Mouse (Mus musculus) heart, embryonic 11.5 days (tissue): ENCODE data around the gene Myzap. TPM values are rescaled to one million over a fixed set of nuclear protein-coding genes. Genes with fewer than 3 reads are reported as not detected.
"Not testable (repeated sequence)": the region's sequence is repeated elsewhere in the genome, so short reads cannot be mapped to it uniquely, and the experiment has no call there.

Source experiments
- ATAC-seq: fragments of 200-750 bp; cut with Nextera tagmentation; replicated peaks from 2 replicates; pipeline ENCODE4 v1.8.0; 2017; ENCODE audit warnings: moderate library complexity; ENCODE audit not compliant: insufficient number of reproducible peaks, low FRiP score, low TSS enrichment
- H3K27ac ChIP-seq: fragments of 300-500 bp; sonication (generic); 2 replicates; pipeline ENCODE4 v1.5.1; 2014; ENCODE audit warnings: mild to moderate bottlenecking, low read depth, low read length
- H3K27me3 ChIP-seq: fragments of 300-500 bp; sonication (generic); 2 replicates; pipeline ENCODE4 v1.6.1; 2014; ENCODE audit warnings: mild to moderate bottlenecking, low read length, mixed read lengths; ENCODE audit not compliant: control insufficient read depth, insufficient read depth
- H3K36me3 ChIP-seq: fragments of 300-500 bp; sonication (generic); 2 replicates; pipeline ENCODE4 v1.6.1; 2014; ENCODE audit warnings: mild to moderate bottlenecking, low read length, moderate library complexity, mixed read lengths; ENCODE audit not compliant: control insufficient read depth, insufficient read depth
- H3K4me1 ChIP-seq: fragments of 300-500 bp; sonication (generic); 2 replicates; pipeline ENCODE4 v1.6.1; 2014; ENCODE audit warnings: low read length; ENCODE audit not compliant: control insufficient read depth, insufficient read depth
- H3K4me2 ChIP-seq: fragments of 300-500 bp; sonication (generic); 2 replicates; pipeline ENCODE4 v1.6.1; 2014; ENCODE audit warnings: mild to moderate bottlenecking, moderate library complexity
- H3K4me3 ChIP-seq: fragments of 300-500 bp; sonication (generic); 2 replicates; pipeline ENCODE4 v1.5.1; 2014; ENCODE audit warnings: low read depth, low read length
- H3K9ac ChIP-seq: fragments of 300-500 bp; sonication (generic); 2 replicates; pipeline ENCODE4 v1.6.1; 2014; ENCODE audit warnings: mild to moderate bottlenecking, low read depth, low read length, moderate library complexity
- H3K9me3 ChIP-seq: fragments of 300-500 bp; sonication (generic); replicated peaks from 2 replicates; pipeline ENCODE4 v1.6.1; 2016; ENCODE audit warnings: low read length; ENCODE audit not compliant: control insufficient read depth
- WGBS: fragments of 180-500 bp; shearing (Covaris S2); extraction: QIAGEN DNeasy Blood & Tissue Kit; methylation state at CpG from one replicate; pipeline ENCODE4 v1.1.7; 2014; ENCODE audit not compliant: insufficient replicate concordance; 5-methylcytosine and 5-hydroxymethylcytosine counted together
- polyA plus RNA-seq: library from polyadenylated mRNA; unstranded; fragments of >200 nt; fragmentation: Nextera tagmentation; extraction: Ambion mirVana; gene quantifications from 2 replicates; pipeline ENCODE4 v1.2.1, GENCODE M21; 2014

Gene Myzap
- polyA plus RNA-seq, 1 experiment from 2014 or later: 51.3 TPM

DNA sequence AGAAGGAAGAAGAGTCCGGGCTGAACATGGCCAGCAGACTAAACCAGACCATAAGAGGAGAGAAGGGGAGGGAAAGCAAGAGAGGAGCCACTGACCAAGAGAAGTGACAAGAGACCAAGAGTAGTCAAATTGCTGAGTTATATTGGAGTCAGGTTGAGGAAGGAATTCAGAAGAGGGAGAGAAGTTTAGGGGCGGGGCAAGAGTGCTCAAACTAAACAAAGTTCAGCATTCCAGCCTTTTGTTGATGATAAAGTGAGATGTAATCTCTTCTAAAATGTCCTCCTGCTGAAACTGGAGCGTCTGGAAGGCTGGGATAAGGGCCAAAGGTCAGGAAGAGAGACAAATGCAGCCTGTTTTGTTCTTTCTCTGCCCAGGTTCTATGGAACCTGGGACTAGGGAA is 102.1 kb downstream of the Myzap start:
- no peak for ATAC-seq
- Histone ChIP-seq H3K27me3 (no peaks in the 10 kb centered on the region), H3K27ac (no peak overlapping the region), H3K36me3 (no peaks in the 10 kb centered on the region), H3K9me3 (no peaks in the 10 kb centered on the region), H3K4me1 (no peaks in the 10 kb centered on the region), H3K9ac (no peak overlapping the region), H3K4me2 (no peak overlapping the region), H3K4me3 (no peak overlapping the region)
- 39% methylated on average over 3 of the region's 3 CpGs for whole genome bisulfite sequencing

DNA sequence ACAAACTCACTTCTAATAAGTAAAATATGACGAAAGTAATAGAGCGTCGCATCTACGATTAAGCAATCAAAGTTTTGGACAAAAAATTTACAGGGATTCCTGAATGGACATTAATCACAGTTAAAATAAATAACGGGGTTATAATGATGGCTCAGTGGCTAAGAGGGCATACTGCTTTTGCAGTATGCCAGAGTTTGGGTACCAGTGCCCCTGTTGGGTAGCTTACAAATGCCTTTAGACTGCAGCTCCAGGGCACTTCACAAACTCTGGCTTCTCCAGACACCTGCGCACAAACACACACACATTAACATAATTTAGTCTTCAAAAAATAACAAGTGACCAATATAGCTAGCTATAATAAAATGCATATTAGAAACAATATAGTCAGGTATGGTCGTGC is 106.0 kb downstream of the Myzap start:
- H3K4me1 ChIP-seq: no peaks in the 10 kb centered on the region
- WGBS: 44% methylated on average over 7 of the region's 7 CpGs
- no peaks in the 10 kb centered on the region for H3K9me3 ChIP-seq
- peak overlapping the region; percentile 79 for H3K4me3 ChIP-seq
- H3K36me3 ChIP-seq: peaks cover 20% of the 10 kb centered on the region
- H3K27me3 ChIP-seq: no peaks in the 10 kb centered on the region
- peak overlapping the region; percentile 95; the same call in 1 of the 2 replicates for H3K27ac ChIP-seq
- H3K4me2 ChIP-seq: peak overlapping the region; percentile 31; the same call in 1 of the 2 replicates
- no peak for ATAC-seq
- no peak overlapping the region; the same call in 1 of the 2 replicates for H3K9ac ChIP-seq

DNA sequence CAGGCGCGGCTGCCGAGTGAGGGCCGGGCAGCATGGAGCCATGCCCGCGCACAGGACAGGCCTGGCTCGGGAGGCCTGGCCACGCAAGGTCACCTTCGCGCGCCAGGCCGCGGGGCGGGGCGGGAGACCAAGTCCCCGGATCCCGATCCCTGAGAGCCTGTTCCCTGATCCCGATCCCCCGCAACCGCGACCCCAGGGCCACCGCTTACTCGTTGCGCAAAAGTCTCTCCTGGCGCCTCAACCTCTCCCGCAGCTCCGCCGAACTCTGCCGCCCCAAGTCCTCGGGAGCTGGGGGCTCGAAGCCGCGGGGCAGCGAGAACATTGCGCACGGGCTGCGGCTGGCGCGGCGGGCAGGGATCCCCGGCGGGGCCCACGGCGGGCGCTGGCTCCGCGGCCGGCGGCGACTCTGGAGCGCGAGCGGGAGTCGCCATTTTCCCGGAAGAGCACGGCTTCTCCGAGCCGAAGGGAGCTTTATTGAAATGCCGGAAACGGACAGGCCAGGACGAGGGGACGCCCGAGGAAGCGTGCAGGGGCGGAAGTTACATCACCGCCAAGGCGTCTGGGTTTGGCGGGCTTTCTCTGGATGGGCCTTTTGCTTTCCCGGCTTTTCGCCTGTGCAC is 106.6 kb downstream of the Myzap start, which contains the start of gene Polr2m:
TSS of gene Polr2m (minus strand) at position 461 of the 620 bp plus-strand sequence.
- peak; percentile 90 for ATAC-seq
- under 1% methylated on average over 70 of the region's 70 CpGs for whole genome bisulfite sequencing

DNA sequence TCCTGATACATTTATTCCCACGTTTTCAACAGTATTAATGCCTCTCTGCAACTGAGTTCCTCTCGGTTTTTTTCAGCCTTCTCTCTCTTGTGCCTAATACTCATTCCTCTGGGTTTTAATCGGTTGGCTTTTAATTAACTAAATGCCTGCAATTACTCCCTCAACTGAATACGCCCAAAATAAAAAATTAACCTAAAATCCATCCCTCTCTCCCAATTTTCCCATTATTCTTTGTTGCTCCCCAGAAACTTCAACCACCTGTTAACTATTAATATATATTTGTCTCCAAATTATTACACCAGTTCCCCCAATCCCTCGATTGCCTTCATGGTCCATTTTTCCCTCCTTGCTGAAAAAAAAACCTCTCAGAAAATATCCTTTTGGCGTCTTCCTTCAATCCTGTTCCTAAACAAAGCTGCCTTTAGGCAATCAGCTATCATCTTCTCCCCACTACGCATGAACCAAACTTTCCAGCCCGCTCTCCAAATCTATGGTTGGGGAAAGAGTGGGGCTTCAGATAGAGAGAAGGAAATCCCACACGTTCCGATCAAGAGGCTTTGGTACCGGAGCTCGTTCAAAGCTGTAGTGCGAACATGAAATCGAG is 107.2 kb downstream of the Myzap start:
- Histone ChIP-seq H3K27me3 (no peaks in the 10 kb centered on the region), H3K36me3 (peaks cover 31% of the 10 kb centered on the region), H3K4me1 (0 out of 2 replicates have a peak, but pooled peaks cover 2% of the 10 kb centered on the region), H3K4me3 (peak overlapping the region; percentile 79), H3K9ac (peak overlapping the region; percentile 99), H3K27ac (peak overlapping the region; percentile 95), H3K4me2 (peak overlapping the region; percentile 77), H3K9me3 (no peaks in the 10 kb centered on the region)
- ATAC-seq: no peak
- WGBS: 2% methylated on average over 14 of the region's 14 CpGs

More for the DNA sequence above, 106.6 kb downstream of the Myzap start, which contains the start of gene Polr2m:
- peaks cover 26% of the 10 kb centered on the region for H3K36me3 ChIP-seq
- peak within 1 kb of the TSS; percentile 79 for H3K4me3 ChIP-seq
- H3K9me3 ChIP-seq: no peaks in the 10 kb centered on the region
- no peaks in the 10 kb centered on the region for H3K27me3 ChIP-seq
- H3K4me2 ChIP-seq: peak within 1 kb of the TSS; percentile 77
- H3K4me1 ChIP-seq: 0 out of 2 replicates have a peak, but pooled peaks cover 2% of the 10 kb centered on the region
- peak within 1 kb of the TSS; percentile 95 for H3K27ac ChIP-seq
- H3K9ac ChIP-seq: peak within 1 kb of the TSS; percentile 99

DNA sequence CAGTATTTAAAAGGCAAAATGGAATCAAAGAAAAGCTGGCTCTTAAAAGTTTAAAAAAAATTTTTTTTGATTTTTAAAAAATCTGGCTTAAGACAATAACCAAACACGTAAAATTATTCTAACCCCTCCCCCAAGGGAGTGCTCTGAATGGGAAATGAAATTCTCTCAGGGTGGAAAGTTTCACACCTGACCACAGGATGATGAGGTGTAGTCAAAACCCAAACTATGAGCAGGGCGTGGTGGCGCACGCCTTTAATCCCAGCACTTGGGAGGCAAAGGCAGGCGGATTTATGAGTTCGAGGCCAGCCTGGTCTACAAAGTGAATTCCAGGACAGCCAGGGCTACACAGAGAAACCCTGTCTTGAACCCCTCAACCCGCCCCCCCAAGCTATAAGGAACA is 108.3 kb downstream of the Myzap start:
- not testable (repeated sequence) for H3K4me1 ChIP-seq, H3K27ac ChIP-seq, H3K27me3 ChIP-seq, H3K9ac ChIP-seq, H3K9me3 ChIP-seq, ATAC-seq
- Histone ChIP-seq H3K36me3 (peaks cover 42% of the 10 kb centered on the region), H3K4me3 (peak overlapping the region; percentile 79; the same call in 1 of the 2 replicates), H3K4me2 (peak overlapping the region; percentile 77)
- 90% methylated on average over 7 of the region's 7 CpGs for WGBS

DNA sequence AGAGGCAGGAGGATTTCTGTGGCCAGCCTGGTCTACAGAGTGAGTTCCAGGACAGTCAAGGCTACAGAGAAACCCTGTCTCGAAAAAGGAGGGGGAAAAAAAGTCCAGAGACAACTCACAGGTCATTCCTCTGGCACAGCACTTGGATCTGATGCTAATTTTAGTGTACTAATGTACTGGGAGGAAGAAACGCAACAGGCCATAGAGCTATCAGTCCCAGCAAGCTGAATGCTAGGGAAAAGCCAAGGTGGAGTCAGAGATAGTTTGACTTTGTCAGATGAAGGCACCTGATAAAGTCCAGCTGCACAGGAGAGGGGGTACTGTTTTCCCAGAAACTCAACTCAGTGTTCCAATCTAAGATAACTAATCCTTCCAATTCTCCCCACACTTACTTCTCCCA is 111.9 kb downstream of the Myzap start:
- H3K9ac ChIP-seq: no peak overlapping the region
- no peak overlapping the region for H3K27ac ChIP-seq
- H3K4me3 ChIP-seq: no peak overlapping the region
- WGBS: 61% methylated on average over 2 of the region's 2 CpGs
- no peaks in the 10 kb centered on the region for H3K9me3 ChIP-seq
- H3K36me3 ChIP-seq: peaks cover 64% of the 10 kb centered on the region
- ATAC-seq: no peak
- H3K4me2 ChIP-seq: no peak overlapping the region
- H3K4me1 ChIP-seq: peaks cover 2% of the 10 kb centered on the region; the same call in 1 of the 2 replicates
- no peaks in the 10 kb centered on the region for H3K27me3 ChIP-seq

DNA sequence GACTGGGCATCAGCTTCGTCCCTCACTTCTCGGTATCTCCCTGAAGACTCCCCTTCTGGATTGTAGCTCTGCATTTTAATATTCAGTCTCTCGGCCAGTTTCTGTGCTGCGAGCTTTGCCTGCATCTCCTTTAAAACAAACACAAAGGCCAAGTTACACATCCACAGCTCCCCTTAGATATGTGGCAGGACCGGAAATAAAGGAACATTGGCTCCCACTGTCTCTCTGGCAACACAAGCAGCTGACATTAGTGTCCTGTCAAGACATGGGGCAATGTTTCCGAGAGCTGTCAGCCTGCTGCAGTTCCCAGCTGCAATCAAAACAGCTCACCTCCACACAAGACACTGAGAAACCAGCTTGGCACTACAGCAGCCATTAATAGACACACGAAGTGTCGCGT is 112.7 kb downstream of the Myzap start:
- Histone ChIP-seq H3K27me3 (no peaks in the 10 kb centered on the region), H3K4me1 (peaks cover 2% of the 10 kb centered on the region; the same call in 1 of the 2 replicates), H3K9ac (no peak overlapping the region), H3K4me3 (no peak overlapping the region), H3K27ac (no peak overlapping the region), H3K9me3 (no peaks in the 10 kb centered on the region), H3K36me3 (peaks cover 65% of the 10 kb centered on the region), H3K4me2 (no peak overlapping the region)
- WGBS: 89% methylated on average over 9 of the region's 9 CpGs
- no peak for ATAC-seq

DNA sequence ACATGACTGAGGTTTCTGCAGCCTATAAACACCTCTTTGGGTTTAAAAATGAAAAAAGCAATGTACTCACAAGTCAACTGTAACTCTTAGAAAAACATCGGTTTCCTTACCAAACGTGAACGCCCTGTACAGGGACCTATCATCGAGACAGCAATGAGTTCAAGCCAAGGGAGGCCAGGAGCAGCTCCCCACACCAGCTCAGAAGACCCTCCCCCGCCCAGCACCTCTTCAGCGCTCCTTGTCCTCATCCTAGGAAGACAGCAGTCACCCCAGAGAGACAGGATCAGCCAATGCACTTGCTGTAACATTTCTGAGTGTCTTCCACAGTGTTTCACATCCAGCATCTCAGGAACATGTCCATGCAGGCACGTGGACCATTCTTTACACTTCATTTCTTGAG is 113.6 kb downstream of the Myzap start:
- H3K9ac ChIP-seq: no peak overlapping the region
- no peaks in the 10 kb centered on the region for H3K9me3 ChIP-seq
- peaks cover 67% of the 10 kb centered on the region for H3K36me3 ChIP-seq
- peaks cover 2% of the 10 kb centered on the region; the same call in 1 of the 2 replicates for H3K4me1 ChIP-seq
- 94% methylated on average over 7 of the region's 7 CpGs for WGBS
- H3K4me3 ChIP-seq: no peak overlapping the region
- no peaks in the 10 kb centered on the region for H3K27me3 ChIP-seq
- no peak overlapping the region for H3K4me2 ChIP-seq
- no peak for ATAC-seq
- no peak overlapping the region for H3K27ac ChIP-seq
